Mouse (Mus musculus) embryonic facial prominence, embryonic 14.5 days (tissue): ENCODE results near the gene Aldh3b3. TPM values are rescaled to one million over a fixed set of nuclear protein-coding genes. Genes with fewer than 3 reads are reported as not detected.
"Not testable (repeated sequence)": the region's sequence is repeated elsewhere in the genome, so short reads cannot be mapped to it uniquely, and the experiment has no call there.

ENCODE experiments used
- ATAC-seq: fragments of 200-750 bp; cut with Nextera tagmentation; 2 replicates; pipeline ENCODE4 v1.8.0; 2017; ENCODE audit warnings: low read depth, moderate number of reproducible peaks, moderate TSS enrichment
- DNase-seq: peaks from one replicate; pipeline ENCODE4 v3.0.0-alpha.2; 2015; ENCODE audit warnings: low spot score
- H3K27ac ChIP-seq: fragments of 300-500 bp; sonication (generic); replicated peaks from 2 replicates; pipeline ENCODE4 v1.5.1; 2014; ENCODE audit warnings: low read depth, mild to moderate bottlenecking, low read length, moderate library complexity
- H3K27me3 ChIP-seq: fragments of 300-500 bp; sonication (generic); replicated peaks from 2 replicates; pipeline ENCODE4 v1.6.1; 2014; ENCODE audit warnings: low read length; ENCODE audit not compliant: control insufficient read depth, insufficient read depth
- H3K36me3 ChIP-seq: fragments of 300-500 bp; sonication (generic); 2 replicates; pipeline ENCODE4 v1.6.1; 2014; ENCODE audit warnings: low read length, mixed read lengths; ENCODE audit not compliant: control insufficient read depth, insufficient read depth
- H3K4me1 ChIP-seq: fragments of 300-500 bp; sonication (generic); 2 replicates; pipeline ENCODE4 v1.6.1; 2014; ENCODE audit warnings: antibody characterized with exemption, low read length; ENCODE audit not compliant: control insufficient read depth, insufficient read depth
- H3K4me2 ChIP-seq: fragments of 300-500 bp; sonication (generic); 2 replicates; pipeline ENCODE4 v1.6.1; 2014; ENCODE audit warnings: low read depth, mild to moderate bottlenecking, low read length, moderate library complexity, mixed read lengths
- H3K4me3 ChIP-seq: fragments of 300-500 bp; sonication (generic); 2 replicates; pipeline ENCODE4 v1.5.1; 2014; ENCODE audit warnings: low read depth, mild to moderate bottlenecking, low read length
- H3K9ac ChIP-seq: fragments of 300-500 bp; sonication (generic); 2 replicates; pipeline ENCODE4 v1.6.1; 2014; ENCODE audit warnings: low read depth, mild to moderate bottlenecking, low read length, moderate library complexity, mixed read lengths
- H3K9me3 ChIP-seq: fragments of 300-500 bp; sonication (generic); 2 replicates; pipeline ENCODE4 v1.6.1; 2016; ENCODE audit warnings: low read length; ENCODE audit not compliant: control insufficient read depth
- WGBS: fragments of 180-500 bp; shearing (Covaris S2); extraction: QIAGEN DNeasy Blood & Tissue Kit; methylation state at CpG from one replicate; pipeline ENCODE4 v1.1.7; 2014; 5-methylcytosine and 5-hydroxymethylcytosine counted together
- polyA plus RNA-seq: library from polyadenylated mRNA; unstranded; fragments of >200 nt; fragmentation: Nextera tagmentation; extraction: Ambion mirVana; gene quantifications from 2 replicates; pipeline ENCODE4 v1.2.1, GENCODE M21; 2014

Aldh3b3 gene
- polyA plus RNA-seq, 1 experiment from 2014 or later: 0.18 TPM

GRCm38 (mm10) chr19:3946715-3947114 lies 11.7 kb upstream of the Aldh3b3 start:
- WGBS: 0% methylated on average over 2 of the region's 2 CpGs
- no peak overlapping the region for H3K4me3 ChIP-seq
- DNase-seq: peak; percentile 56
- no peaks in the 10 kb centered on the region for H3K27me3 ChIP-seq
- peak; percentile 84 for ATAC-seq
- H3K9ac ChIP-seq: no peak overlapping the region
- no peak overlapping the region for H3K4me2 ChIP-seq
- no peaks in the 10 kb centered on the region for H3K36me3 ChIP-seq
- H3K9me3 ChIP-seq: no peaks in the 10 kb centered on the region
- H3K27ac ChIP-seq: no peak overlapping the region
- H3K4me1 ChIP-seq: no peaks in the 10 kb centered on the region

- Histone ChIP-seq H3K36me3 (no peaks in the 10 kb centered on the region), H3K9me3 (no peaks in the 10 kb centered on the region), H3K4me1 (no peaks in the 10 kb centered on the region), H3K4me2 (no peak overlapping the region), H3K9ac (no peak overlapping the region), H3K27me3 (no peaks in the 10 kb centered on the region), H3K27ac (no peak overlapping the region), H3K4me3 (no peak overlapping the region)
- WGBS: 74% methylated on average over 3 of the region's 3 CpGs
- DNase-seq (no peak), ATAC-seq (no peak)
Measured at GRCm38 (mm10) chr19:3947813-3948212, 10.6 kb upstream of the Aldh3b3 start.

- Histone ChIP-seq H3K27me3 (no peaks in the 10 kb centered on the region), H3K36me3 (no peaks in the 10 kb centered on the region), H3K27ac (no peak overlapping the region), H3K9ac (no peak overlapping the region), H3K4me1 (no peaks in the 10 kb centered on the region), H3K4me3 (no peak overlapping the region), H3K4me2 (no peak overlapping the region), H3K9me3 (no peaks in the 10 kb centered on the region)
- WGBS: 75% methylated on average over 4 of the region's 14 CpGs
- ATAC-seq (no peak), DNase-seq (no peak)
Measured at GRCm38 (mm10) chr19:3948546-3948945, 9.9 kb upstream of the Aldh3b3 start.

GRCm38 (mm10) chr19:3950331-3950730 lies 8.1 kb upstream of the Aldh3b3 start:
- no peaks in the 10 kb centered on the region for H3K36me3 ChIP-seq
- H3K4me1 ChIP-seq: no peaks in the 10 kb centered on the region
- H3K9ac ChIP-seq: no peak overlapping the region
- H3K27me3 ChIP-seq: no peaks in the 10 kb centered on the region
- DNase-seq: no peak
- no peak overlapping the region for H3K4me2 ChIP-seq
- WGBS: 73% methylated on average over 3 of the region's 3 CpGs
- no peak for ATAC-seq
- H3K9me3 ChIP-seq: no peaks in the 10 kb centered on the region
- H3K27ac ChIP-seq: no peak overlapping the region
- no peak overlapping the region for H3K4me3 ChIP-seq

GRCm38 (mm10) chr19:3951461-3951860 lies 7.0 kb upstream of the Aldh3b3 start:
- Histone ChIP-seq H3K36me3 (no peaks in the 10 kb centered on the region), H3K9ac (no peak overlapping the region), H3K4me2 (no peak overlapping the region), H3K27ac (no peak overlapping the region), H3K4me3 (no peak overlapping the region), H3K27me3 (no peaks in the 10 kb centered on the region), H3K9me3 (no peaks in the 10 kb centered on the region), H3K4me1 (no peaks in the 10 kb centered on the region)
- DNase-seq: no peak
- ATAC-seq: no peak

- 54% methylated on average over 1 of the region's 1 CpGs for WGBS
- no peak overlapping the region for H3K4me2 ChIP-seq
- H3K9me3 ChIP-seq: no peaks in the 10 kb centered on the region
- H3K9ac ChIP-seq: no peak overlapping the region
- H3K27me3 ChIP-seq: no peaks in the 10 kb centered on the region
- H3K4me3 ChIP-seq: no peak overlapping the region
- ATAC-seq (no peak), DNase-seq (no peak)
- H3K27ac ChIP-seq: no peak overlapping the region
- no peaks in the 10 kb centered on the region for H3K36me3 ChIP-seq
- no peaks in the 10 kb centered on the region for H3K4me1 ChIP-seq
Measured at GRCm38 (mm10) chr19:3952099-3952498, 6.3 kb upstream of the Aldh3b3 start.

- no peak overlapping the region for H3K4me3 ChIP-seq
- H3K9ac ChIP-seq: no peak overlapping the region
- H3K4me1 ChIP-seq: no peaks in the 10 kb centered on the region
- 73% methylated on average over 3 of the region's 3 CpGs for WGBS
- no peak for DNase-seq
- H3K4me2 ChIP-seq: no peak overlapping the region
- no peak overlapping the region for H3K27ac ChIP-seq
- ATAC-seq: no peak
- H3K9me3 ChIP-seq: no peaks in the 10 kb centered on the region
- H3K27me3 ChIP-seq: no peaks in the 10 kb centered on the region
- no peaks in the 10 kb centered on the region for H3K36me3 ChIP-seq
Measured at GRCm38 (mm10) chr19:3955033-3955432, 3.4 kb upstream of the Aldh3b3 start.

GRCm38 (mm10) chr19:3955804-3956203 lies 2.6 kb upstream of the Aldh3b3 start:
- DNase-seq (no peak), ATAC-seq (no peak)
- Histone ChIP-seq H3K9me3 (no peaks in the 10 kb centered on the region), H3K9ac (no peak overlapping the region), H3K4me2 (no peak overlapping the region), H3K4me1 (no peaks in the 10 kb centered on the region), H3K27me3 (no peaks in the 10 kb centered on the region), H3K36me3 (no peaks in the 10 kb centered on the region), H3K27ac (no peak overlapping the region), H3K4me3 (no peak overlapping the region)
- WGBS: 49% methylated on average over 4 of the region's 4 CpGs

GRCm38 (mm10) chr19:3957296-3958036 lies 979 bp upstream of the Aldh3b3 start:
- H3K36me3 ChIP-seq, H3K9me3 ChIP-seq, H3K4me2 ChIP-seq, H3K9ac ChIP-seq, H3K27ac ChIP-seq, ATAC-seq, H3K4me1 ChIP-seq, H3K4me3 ChIP-seq, H3K27me3 ChIP-seq, DNase-seq: not testable (repeated sequence)
- WGBS: 73% methylated on average over 5 of the region's 5 CpGs
